Mouse (Mus musculus) naive thymus-derived CD4-positive, alpha-beta T cell, adult 2 months (primary cell): ENCODE results near the gene Bfar.
"Not testable (repeated sequence)": the region's sequence is repeated elsewhere in the genome, so short reads cannot be mapped to it uniquely, and the experiment has no call there.

Experiments
- DNase-seq: peaks from one replicate; pipeline ENCODE4 v3.0.0-alpha.2; 2011; ENCODE audit warnings: low read depth

Gene Bfar

DNA sequence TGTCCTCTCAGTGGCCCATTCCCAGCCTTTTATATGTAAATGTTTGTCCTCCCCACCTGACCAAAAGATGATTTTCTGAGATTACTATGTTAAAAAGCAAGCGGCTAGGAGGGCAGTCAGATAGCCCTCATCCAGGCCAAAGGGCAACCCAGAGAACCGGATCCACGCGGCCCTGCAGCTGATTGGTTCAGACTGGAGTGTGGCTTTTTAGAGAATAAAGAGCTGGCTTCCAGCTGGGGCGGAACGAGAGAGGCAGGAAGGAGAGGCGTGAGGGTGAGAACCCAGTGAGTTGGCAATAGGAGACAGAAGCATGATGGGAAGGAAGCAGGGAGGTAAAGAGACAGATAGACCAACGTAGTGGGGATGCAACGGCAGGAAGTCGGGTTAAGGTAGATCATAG, 51.3 kb downstream of the Bfar start:
- no peak for DNase-seq

DNA sequence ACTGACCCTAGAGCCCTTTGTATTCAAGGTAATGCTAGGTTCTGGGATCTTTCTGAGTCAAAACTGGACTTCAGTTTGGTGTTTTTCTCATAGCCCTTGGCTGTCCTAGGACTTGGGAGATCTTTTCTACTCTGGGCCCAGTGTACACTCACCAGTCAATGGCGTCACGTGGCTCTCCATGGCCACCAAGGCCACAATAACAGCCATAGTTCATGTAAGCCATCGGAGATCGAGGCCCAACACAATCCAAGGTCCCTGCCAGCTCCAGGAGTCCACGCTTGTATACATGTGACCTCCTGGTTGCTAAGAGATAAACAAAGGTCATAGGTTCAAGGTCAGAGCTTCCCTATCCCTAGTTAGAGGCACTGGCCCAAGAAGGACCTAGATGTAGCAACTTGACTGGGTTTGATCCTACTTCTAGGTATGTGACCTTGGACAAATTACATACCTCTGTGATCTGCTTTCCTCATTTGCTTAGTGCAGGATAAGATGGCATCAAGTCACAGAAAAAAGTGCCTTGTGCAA, 56.2 kb downstream of the Bfar start:
- no peak for DNase-seq

DNA sequence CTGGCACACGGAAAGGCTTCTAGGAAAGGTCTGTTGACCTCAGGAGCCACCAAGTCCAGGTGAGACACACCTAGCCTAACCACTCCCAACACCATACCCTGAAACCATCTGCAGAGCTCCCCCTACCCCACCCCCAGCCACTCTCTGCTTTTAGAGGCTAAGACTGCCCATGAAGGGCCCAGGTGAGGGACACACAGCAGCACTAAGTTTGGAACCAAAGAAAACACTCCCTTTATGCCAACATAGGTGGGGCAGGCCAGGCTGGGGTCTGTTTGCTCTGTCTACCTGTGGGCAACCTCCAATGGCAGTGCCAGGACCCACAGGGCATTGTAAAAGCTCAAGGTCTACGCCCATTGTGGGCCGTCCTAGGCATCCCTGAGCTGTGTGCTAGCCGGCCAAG, 57.8 kb downstream of the Bfar start:
- DNase-seq, result no peak

GRCm38 (mm10) chr16:13730285-13731255, 58.9 kb downstream of the Bfar start, which contains the start of gene Pla2g10:
Gene Pla2g10 (minus strand): TSS chr16:13730983.
- no peak for DNase-seq

- DNase-seq, result no peak
Measured at GRCm38 (mm10) chr16:13732786-13733185, 61.1 kb downstream of the Bfar start.

DNA sequence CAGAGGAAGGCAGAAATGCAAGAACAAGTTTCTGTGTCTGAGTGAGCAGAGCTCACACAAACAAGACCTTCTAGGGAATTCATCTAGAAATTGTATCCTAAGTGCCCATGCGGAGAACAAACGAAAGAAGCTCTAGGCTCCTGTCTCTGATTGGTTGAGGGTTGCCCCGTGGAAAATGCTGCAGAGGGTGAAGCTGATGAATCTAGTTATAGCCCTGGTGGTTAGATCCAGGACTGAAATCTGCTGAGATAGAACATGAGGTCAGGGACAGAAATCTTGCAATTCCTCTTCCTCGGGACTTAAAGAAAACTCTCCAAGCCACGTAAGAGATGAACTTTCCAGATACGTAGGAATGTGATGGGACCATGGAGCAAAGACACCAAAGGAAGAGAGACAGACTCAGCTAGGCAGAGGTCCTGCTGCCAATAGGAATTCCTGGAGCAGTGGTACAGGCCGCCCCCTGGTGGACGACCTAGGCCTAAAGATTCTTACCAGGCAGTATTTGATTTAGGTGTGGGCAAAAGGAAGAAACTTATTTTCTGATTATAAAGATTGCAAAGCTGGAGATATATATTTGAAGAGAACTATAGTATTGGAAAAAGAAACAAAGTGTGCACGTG, 62.0 kb downstream of the Bfar start:
- peak; percentile 64 for DNase-seq

DNA sequence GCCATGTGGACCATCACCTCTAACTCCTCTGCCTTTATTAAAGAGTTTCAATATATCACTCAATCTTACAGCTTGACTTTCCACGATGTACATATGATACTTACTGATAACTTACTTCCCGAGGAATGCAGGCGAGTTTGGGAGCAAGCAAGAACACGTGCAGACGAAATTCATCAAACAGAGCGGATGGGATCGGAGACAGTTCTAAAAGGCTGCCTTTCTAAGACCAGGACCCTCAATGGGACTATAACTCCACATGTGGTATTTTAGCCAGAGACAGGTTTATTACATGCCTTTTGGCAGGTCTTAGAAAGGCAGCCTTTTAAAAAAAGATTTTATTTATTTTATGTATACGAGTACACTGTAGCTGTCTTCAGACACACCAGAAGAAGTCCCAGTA, 64.3 kb downstream of the Bfar start:
- DNase-seq, result no peak

- not testable (repeated sequence) for DNase-seq
Measured at GRCm38 (mm10) chr16:13739044-13739443, 67.4 kb downstream of the Bfar start.

GRCm38 (mm10) chr16:13740844-13741243, 69.2 kb downstream of the Bfar start:
- no peak for DNase-seq

- no peak for DNase-seq
Measured at GRCm38 (mm10) chr16:13747708-13748107, 76.0 kb downstream of the Bfar start.

- no peak for DNase-seq
Measured at GRCm38 (mm10) chr16:13748124-13748523, 76.5 kb downstream of the Bfar start.

- DNase-seq, result not testable (repeated sequence)
Measured at GRCm38 (mm10) chr16:13748813-13749212, 77.2 kb downstream of the Bfar start.

- DNase-seq, result no peak
Measured at GRCm38 (mm10) chr16:13749306-13749705, 77.6 kb downstream of the Bfar start.

- DNase-seq, result no peak
Measured at GRCm38 (mm10) chr16:13749981-13750380, 78.3 kb downstream of the Bfar start.

DNA sequence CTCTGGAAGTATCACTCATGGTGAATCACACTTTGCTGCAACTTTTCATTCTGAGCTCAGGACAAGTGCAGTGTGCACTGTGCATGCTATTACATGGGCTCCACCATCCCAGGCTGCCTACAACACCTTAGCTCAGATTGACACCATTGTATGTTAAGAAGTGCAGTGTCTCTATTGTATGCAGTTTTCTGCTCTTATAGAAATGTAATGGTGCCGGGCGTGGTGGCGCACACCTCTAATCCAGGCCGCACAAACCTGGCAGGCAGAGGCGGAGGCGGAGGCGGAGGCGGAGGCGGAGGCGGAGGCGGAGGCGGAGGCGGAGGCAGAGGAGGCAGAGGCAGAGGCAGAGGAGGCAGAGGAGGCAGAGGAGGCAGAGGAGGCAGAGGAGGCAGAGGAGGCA, 79.0 kb downstream of the Bfar start:
- no peak for DNase-seq
